Mouse (Mus musculus) heart, adult 2 months (tissue): ENCODE measurements around the gene Rmi1.

Experiments
- CTCF ChIP-seq: fragments of 200-600 bp; IDR thresholded peaks from 2 replicates; pipeline ENCODE4 v1.8.1; 2022; ENCODE audit warnings: antibody characterized with exemption, mild to moderate bottlenecking, moderate library complexity
- POLR2A ChIP-seq: fragments of 200-500 bp; IDR thresholded peaks from 2 replicates; pipeline ENCODE4 v1.6.1; 2011; ENCODE audit warnings: mild to moderate bottlenecking, low read depth, low read length, control low read depth; ENCODE audit not compliant: insufficient read depth

DNA sequence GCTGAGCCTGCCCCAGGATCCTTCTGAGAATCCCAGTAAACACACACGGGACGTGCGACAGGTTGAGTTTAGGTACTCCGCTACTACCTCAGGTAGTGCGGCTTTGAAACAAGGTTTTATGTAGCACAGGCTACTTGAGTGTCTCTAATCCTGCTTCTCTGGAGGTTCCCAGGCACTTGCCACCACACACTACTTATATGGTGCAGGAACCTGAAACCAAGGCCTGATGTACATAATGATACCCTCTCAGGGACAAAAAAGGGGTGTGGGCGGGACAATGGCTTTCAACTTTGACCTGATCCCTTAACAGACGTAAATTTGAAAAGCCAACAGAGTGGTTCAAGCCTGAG is 42.8 kb upstream of the Rmi1 start:
- TF ChIP-seq POLR2A: 0 out of 2 replicates have a peak, but pooled peaks have one; percentile 48
- TF ChIP-seq CTCF: no peak
